Mouse (Mus musculus) hindbrain, embryonic 14.5 days (tissue): ENCODE measurements around the gene Hist1h2bf. TPM values are rescaled to one million over a fixed set of nuclear protein-coding genes. Genes with fewer than 3 reads are reported as not detected.
"Not testable (repeated sequence)": the region's sequence is repeated elsewhere in the genome, so short reads cannot be mapped to it uniquely, and the experiment has no call there.

ENCODE experiments used
- ATAC-seq: fragments of 200-750 bp; cut with Nextera tagmentation; 2 replicates; pipeline ENCODE4 v1.8.0; 2017; ENCODE audit warnings: moderate number of reproducible peaks, mild to moderate bottlenecking, moderate TSS enrichment, moderate library complexity; ENCODE audit not compliant: low FRiP score
- DNase-seq: peaks from one replicate; pipeline ENCODE4 v3.0.0-alpha.2; 2015; ENCODE audit warnings: low spot score
- H3K27ac ChIP-seq: fragments of 300-500 bp; sonication (generic); 2 replicates; pipeline ENCODE4 v1.5.1; 2014; ENCODE audit warnings: mild to moderate bottlenecking, moderate library complexity
- H3K27me3 ChIP-seq: fragments of 300-500 bp; sonication (generic); 2 replicates; pipeline ENCODE4 v1.6.1; 2014; ENCODE audit warnings: mild to moderate bottlenecking, low read length, mixed read lengths; ENCODE audit not compliant: control insufficient read depth, insufficient read depth
- H3K36me3 ChIP-seq: fragments of 300-500 bp; sonication (generic); replicated peaks from 2 replicates; pipeline ENCODE4 v1.6.1; 2014; ENCODE audit not compliant: control insufficient read depth, insufficient read depth
- H3K4me1 ChIP-seq: fragments of 300-500 bp; sonication (generic); replicated peaks from 2 replicates; pipeline ENCODE4 v1.6.1; 2014; ENCODE audit warnings: antibody characterized with exemption, low read length, mixed read lengths; ENCODE audit not compliant: control insufficient read depth, insufficient read depth
- H3K4me2 ChIP-seq: fragments of 300-500 bp; sonication (generic); replicated peaks from 2 replicates; pipeline ENCODE4 v1.6.1; 2014; ENCODE audit warnings: mild to moderate bottlenecking, moderate library complexity
- H3K4me3 ChIP-seq: fragments of 300-500 bp; sonication (generic); replicated peaks from 2 replicates; pipeline ENCODE4 v1.5.1; 2014; ENCODE audit warnings: mild to moderate bottlenecking, low read length
- H3K9ac ChIP-seq: fragments of 300-500 bp; sonication (generic); 2 replicates; pipeline ENCODE4 v1.6.1; 2014
- H3K9me3 ChIP-seq: fragments of 300-500 bp; sonication (generic); 2 replicates; pipeline ENCODE4 v1.6.1; 2016; ENCODE audit warnings: low read length; ENCODE audit not compliant: control insufficient read depth
- WGBS: fragments of 180-500 bp; shearing (Covaris S2); extraction: QIAGEN DNeasy Blood & Tissue Kit; methylation state at CpG from one replicate; pipeline ENCODE4 v1.1.7; 2014; 5-methylcytosine and 5-hydroxymethylcytosine counted together
- polyA plus RNA-seq: library from polyadenylated mRNA; unstranded; fragments of >200 nt; fragmentation: Nextera tagmentation; extraction: Ambion mirVana; gene quantifications from 2 replicates; pipeline ENCODE4 v1.2.1, GENCODE M21; 2014

The Hist1h2bf gene
- polyA plus RNA-seq, 1 experiment from 2014 or later = 0.91 TPM

DNA sequence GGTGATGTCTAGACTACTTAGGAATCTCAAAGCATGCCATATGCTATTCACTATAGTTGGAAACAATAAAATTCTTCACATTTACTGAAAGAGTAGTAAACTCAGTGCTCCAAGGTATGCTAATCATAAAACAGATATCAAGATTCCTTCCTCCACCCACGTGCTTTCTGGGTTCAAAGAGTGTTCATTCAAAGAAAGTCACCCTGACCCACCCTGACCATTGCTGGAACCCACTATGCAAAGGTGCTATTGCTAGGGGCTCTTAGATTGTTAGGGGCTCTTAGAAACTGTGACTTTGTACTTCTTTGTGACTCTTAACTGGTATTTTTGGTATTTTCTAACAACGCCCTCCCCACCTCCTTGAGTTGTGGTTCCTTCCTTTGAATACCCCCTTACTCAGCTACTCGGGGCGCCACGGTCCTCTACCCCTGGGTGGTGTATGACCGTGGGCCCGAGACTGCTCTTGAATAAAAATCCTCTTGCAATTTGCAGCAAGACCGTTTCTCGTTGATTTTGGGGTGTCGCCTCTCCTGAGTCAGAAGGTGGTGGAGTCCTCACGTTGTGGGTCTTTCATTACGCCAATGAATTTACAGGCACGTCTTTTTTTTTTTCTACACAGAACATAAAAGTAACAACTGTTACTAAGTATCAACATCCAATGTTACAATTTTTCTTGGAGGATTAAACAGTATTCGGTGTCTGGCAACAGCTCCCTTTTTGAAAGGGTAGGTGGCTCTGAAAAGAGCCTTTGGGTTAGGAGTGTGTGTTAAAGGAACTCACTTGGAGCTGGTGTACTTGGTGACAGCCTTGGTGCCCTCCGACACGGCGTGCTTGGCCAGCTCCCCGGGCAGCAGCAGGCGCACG lies 730 bp downstream of the Hist1h2bf start:
- DNase-seq, H3K36me3 ChIP-seq, H3K9me3 ChIP-seq, H3K27me3 ChIP-seq, ATAC-seq: not testable (repeated sequence)
- 8% methylated on average over 18 of the region's 20 CpGs for WGBS
- Histone ChIP-seq H3K4me3 (peak overlapping the region; percentile 35), H3K4me2 (peak overlapping the region; percentile 67), H3K27ac (peak overlapping the region; percentile 85), H3K4me1 (peaks cover 36% of the 10 kb centered on the region), H3K9ac (peak overlapping the region; percentile 28)

- peak overlapping the region; percentile 67 for H3K4me2 ChIP-seq
- peak overlapping the region; percentile 35 for H3K4me3 ChIP-seq
- no peaks in the 10 kb centered on the region for H3K9me3 ChIP-seq
- ATAC-seq (no peak), DNase-seq (no peak)
- H3K36me3 ChIP-seq = no peaks in the 10 kb centered on the region
- H3K4me1 ChIP-seq = peaks cover 36% of the 10 kb centered on the region
- H3K27me3 ChIP-seq = no peaks in the 10 kb centered on the region
- WGBS = 45% methylated on average over 2 of the region's 2 CpGs
- H3K27ac ChIP-seq = peak overlapping the region; percentile 85
- H3K9ac ChIP-seq = peak overlapping the region; percentile 63
These were observed 1.6 kb downstream of the Hist1h2bf start for GRCm38 (mm10) chr13:23572218-23573033.

DNA sequence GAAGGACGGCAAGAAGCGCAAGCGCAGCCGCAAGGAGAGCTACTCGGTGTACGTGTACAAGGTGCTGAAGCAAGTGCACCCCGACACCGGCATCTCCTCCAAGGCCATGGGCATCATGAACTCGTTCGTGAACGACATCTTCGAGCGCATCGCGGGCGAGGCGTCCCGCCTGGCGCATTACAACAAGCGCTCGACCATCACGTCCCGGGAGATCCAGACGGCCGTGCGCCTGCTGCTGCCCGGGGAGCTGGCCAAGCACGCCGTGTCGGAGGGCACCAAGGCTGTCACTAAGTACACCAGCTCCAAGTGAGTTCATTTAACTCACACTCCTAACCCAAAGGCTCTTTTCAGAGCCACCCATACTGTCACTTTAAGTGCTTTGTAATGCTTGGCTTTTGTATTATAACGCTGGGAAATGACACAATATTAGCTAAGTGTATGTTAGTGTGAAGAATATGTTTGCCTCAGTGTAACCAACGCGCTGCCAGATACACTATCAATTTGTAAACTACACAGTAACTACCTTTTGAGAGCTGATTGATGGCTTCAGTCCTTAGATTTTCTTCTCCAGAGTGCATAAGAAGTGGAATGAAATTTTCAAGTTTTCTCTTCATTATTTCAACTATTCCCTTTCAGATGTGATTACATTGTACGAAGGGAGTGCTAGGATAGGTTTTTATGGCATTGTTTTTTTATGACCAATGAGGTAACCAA lies 2.3 kb downstream of the Hist1h2bf start:
- peak overlapping the region; percentile 32 for H3K4me3 ChIP-seq
- WGBS = 1% methylated on average over 11 of the region's 34 CpGs
- peak overlapping the region; percentile 85 for H3K27ac ChIP-seq
- H3K9ac ChIP-seq = peak overlapping the region; percentile 63
- H3K36me3 ChIP-seq, ATAC-seq, H3K27me3 ChIP-seq, H3K9me3 ChIP-seq: not testable (repeated sequence)
- peak overlapping the region; percentile 67 for H3K4me2 ChIP-seq
- DNase-seq = peak; percentile 51
- H3K4me1 ChIP-seq = peaks cover 33% of the 10 kb centered on the region

DNA sequence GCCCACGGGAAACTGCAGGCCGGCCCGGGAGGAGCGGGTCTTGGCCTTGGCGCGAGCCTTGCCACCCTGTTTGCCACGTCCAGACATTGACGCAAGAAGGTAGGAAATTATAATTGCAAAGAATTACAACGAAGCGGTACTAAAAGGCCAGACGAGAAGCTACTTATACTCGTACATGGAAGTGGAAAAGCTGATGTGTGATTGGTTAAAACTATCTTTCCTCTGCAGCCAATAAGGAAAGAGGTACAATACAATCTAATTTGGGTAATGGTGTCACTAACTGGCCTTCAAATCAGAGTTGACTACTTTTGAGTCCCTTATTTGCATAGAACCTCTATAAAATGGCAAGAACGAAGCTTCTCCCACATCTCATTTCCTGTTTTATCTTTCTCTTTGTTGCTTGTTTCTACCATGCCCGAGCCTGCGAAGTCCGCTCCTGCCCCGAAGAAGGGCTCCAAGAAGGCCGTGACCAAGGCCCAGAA lies 2.9 kb downstream of the Hist1h2bf start, which contains the start of the genes Hist1h2ae and Hist1h2bg:
Gene Hist1h2ae (minus strand): TSS at position 199 of the 482 bp plus-strand sequence.
Gene Hist1h2bg (plus strand): TSS at position 375 of the 482 bp plus-strand sequence.
- Histone ChIP-seq H3K27ac (peak within 1 kb of the TSS; percentile 85), H3K4me1 (peaks cover 27% of the 10 kb centered on the region), H3K9me3 (no peaks in the 10 kb centered on the region), H3K4me2 (peak within 1 kb of the TSS; percentile 67), H3K9ac (peak within 1 kb of the TSS; percentile 63), H3K36me3 (no peaks in the 10 kb centered on the region), H3K4me3 (peak within 1 kb of the TSS; percentile 32), H3K27me3 (no peaks in the 10 kb centered on the region)
- under 1% methylated on average over 18 of the region's 18 CpGs for WGBS
- peak; percentile 90 for DNase-seq
- peak; percentile 93 for ATAC-seq

- peak overlapping the region; percentile 85 for H3K27ac ChIP-seq
- not testable (repeated sequence) for DNase-seq, ATAC-seq, H3K27me3 ChIP-seq, H3K36me3 ChIP-seq, H3K9me3 ChIP-seq
- H3K9ac ChIP-seq = peak overlapping the region; percentile 56
- H3K4me2 ChIP-seq = peak overlapping the region; percentile 67
- peaks cover 25% of the 10 kb centered on the region for H3K4me1 ChIP-seq
- WGBS = 2% methylated on average over 22 of the region's 41 CpGs
- peak overlapping the region; percentile 32 for H3K4me3 ChIP-seq
These were observed 3.6 kb downstream of the Hist1h2bf start for GRCm38 (mm10) chr13:23570261-23571021.

- 86% methylated on average over 2 of the region's 2 CpGs for WGBS
These were observed 9.5 kb downstream of the Hist1h2bf start for GRCm38 (mm10) chr13:23564482-23564881.

DNA sequence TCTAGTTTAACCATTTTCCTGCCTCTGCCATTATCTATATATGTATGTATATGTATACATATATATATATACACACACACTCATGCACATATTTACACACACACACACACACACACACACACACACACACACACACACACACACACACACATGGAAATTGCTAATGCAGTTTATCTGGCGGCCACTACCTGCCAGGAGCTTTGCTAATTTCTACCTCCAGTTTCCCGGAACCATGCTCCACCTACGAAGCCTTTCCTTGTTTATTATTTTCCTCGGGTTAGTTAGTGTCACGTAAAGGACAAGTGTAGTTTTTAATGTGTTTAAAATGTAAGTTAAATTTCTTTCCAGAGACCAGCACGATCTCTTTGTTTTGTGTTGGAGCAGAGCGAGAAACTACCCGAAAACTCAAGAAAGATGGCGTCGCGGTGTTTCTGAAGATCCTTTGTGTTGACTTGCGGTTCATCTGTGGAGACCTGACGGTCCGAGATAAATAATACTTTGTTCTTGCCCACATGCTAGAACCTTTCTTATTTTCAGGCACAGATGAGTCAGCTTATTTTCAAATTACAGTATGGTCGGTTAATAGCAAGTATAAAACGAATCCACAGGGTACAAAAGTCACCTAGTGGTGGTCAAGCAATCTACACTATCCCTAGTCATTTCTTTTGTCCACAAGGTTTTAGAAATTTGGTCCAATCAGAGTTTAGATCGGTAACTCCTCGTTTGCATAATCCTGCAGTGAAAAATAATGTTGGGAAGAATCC lies 11.1 kb downstream of the Hist1h2bf start:
- H3K4me1 ChIP-seq = no peaks in the 10 kb centered on the region
- H3K4me2 ChIP-seq = peak overlapping the region; percentile 67
- H3K4me3 ChIP-seq = peak overlapping the region; percentile 34
- peak overlapping the region; percentile 96 for H3K27ac ChIP-seq
- DNase-seq = peak; percentile 83
- WGBS = 3% methylated on average over 18 of the region's 18 CpGs
- peak overlapping the region; percentile 62 for H3K9ac ChIP-seq
- H3K27me3 ChIP-seq = no peaks in the 10 kb centered on the region
- ATAC-seq = peak; percentile 63
- H3K36me3 ChIP-seq = no peaks in the 10 kb centered on the region
- H3K9me3 ChIP-seq = no peaks in the 10 kb centered on the region

More at GRCm38 (mm10) chr13:23564482-23564881, 9.5 kb downstream of the Hist1h2bf start:
- H3K9ac ChIP-seq = no peak overlapping the region
- H3K27ac ChIP-seq = peak overlapping the region; percentile 96; the same call in 1 of the 2 replicates
- no peaks in the 10 kb centered on the region for H3K4me1 ChIP-seq
- H3K27me3 ChIP-seq = no peaks in the 10 kb centered on the region
- H3K4me2 ChIP-seq = no peak overlapping the region
- DNase-seq = no peak
- no peaks in the 10 kb centered on the region for H3K36me3 ChIP-seq
- no peaks in the 10 kb centered on the region for H3K9me3 ChIP-seq
- no peak overlapping the region for H3K4me3 ChIP-seq
- ATAC-seq = no peak
